Mouse (Mus musculus): ENCODE results near the gene Ccnk.

- TF ChIP-seq USF1 (IDR thresholded peaks at IDR 0.05; ENCODE audit: low read depth) = no peak
- no peak for TF ChIP-seq POLR2A (IDR thresholded peaks at IDR 0.05; ENCODE audit: insufficient read length, low read depth)
- no peak for TF ChIP-seq CEBPB (IDR thresholded peaks at IDR 0.05; ENCODE audit: insufficient read depth, poor library complexity, severe bottlenecking)
- TF ChIP-seq POLR2AphosphoS2 (IDR thresholded peaks at IDR 0.05; ENCODE audit: insufficient read length, low read depth) = no peak
- TF ChIP-seq MAX (IDR thresholded peaks at IDR 0.05; ENCODE audit: low read depth) = no peak
- TF ChIP-seq TCF12 (IDR thresholded peaks at IDR 0.05; ENCODE audit: insufficient read depth, poor library complexity, severe bottlenecking) = no peak
Observed at GRCm38 (mm10) chr12:108176366-108176765, 3.0 kb upstream of the Ccnk start.

Measured in myocyte (in vitro differentiated cells).